Mouse (Mus musculus) limb, embryonic 14.5 days (tissue): ENCODE results near the gene Selenoo. TPM values are rescaled to one million over a fixed set of nuclear protein-coding genes. Genes with fewer than 3 reads are reported as not detected.

Source experiments
- ATAC-seq: fragments of 200-750 bp; cut with Nextera tagmentation; 2 replicates; pipeline ENCODE4 v1.8.0; 2017; ENCODE audit warnings: low read depth, moderate number of reproducible peaks, moderate TSS enrichment; ENCODE audit not compliant: low FRiP score
- DNase-seq: peaks from one replicate; pipeline ENCODE4 v3.0.0-alpha.2; 2015; ENCODE audit warnings: low spot score
- H3K27ac ChIP-seq: fragments of 300-500 bp; sonication (generic); replicated peaks from 2 replicates; pipeline ENCODE4 v1.5.1; 2014; ENCODE audit warnings: low read depth, mild to moderate bottlenecking, low read length, moderate library complexity, mixed read lengths
- H3K27me3 ChIP-seq: fragments of 300-500 bp; sonication (generic); 2 replicates; pipeline ENCODE4 v1.6.1; 2014; ENCODE audit warnings: low read length, mixed read lengths; ENCODE audit not compliant: control insufficient read depth, insufficient read depth
- H3K36me3 ChIP-seq: fragments of 300-500 bp; sonication (generic); 2 replicates; pipeline ENCODE4 v1.6.1; 2014; ENCODE audit warnings: mild to moderate bottlenecking, low read length, moderate library complexity, mixed read lengths; ENCODE audit not compliant: control insufficient read depth, insufficient read depth
- H3K4me1 ChIP-seq: fragments of 300-500 bp; sonication (generic); 2 replicates; pipeline ENCODE4 v1.6.1; 2014; ENCODE audit warnings: antibody characterized with exemption, low read length, mixed read lengths; ENCODE audit not compliant: control insufficient read depth, insufficient read depth
- H3K4me2 ChIP-seq: fragments of 300-500 bp; sonication (generic); replicated peaks from 2 replicates; pipeline ENCODE4 v1.6.1; 2014; ENCODE audit warnings: low read depth, mild to moderate bottlenecking, low read length, moderate library complexity; ENCODE audit not compliant: severe bottlenecking
- H3K4me3 ChIP-seq: fragments of 300-500 bp; sonication (generic); replicated peaks from 2 replicates; pipeline ENCODE4 v1.5.1; 2014; ENCODE audit warnings: low read length
- H3K9ac ChIP-seq: fragments of 300-500 bp; sonication (generic); 2 replicates; pipeline ENCODE4 v1.6.1; 2014; ENCODE audit warnings: mild to moderate bottlenecking, low read depth, low read length, moderate library complexity; ENCODE audit not compliant: severe bottlenecking
- H3K9me3 ChIP-seq: fragments of 300-500 bp; sonication (generic); 2 replicates; pipeline ENCODE4 v1.6.1; 2016; ENCODE audit warnings: low read length; ENCODE audit not compliant: control insufficient read depth
- POLR2A ChIP-seq: fragments of 200-500 bp; IDR thresholded peaks from 2 replicates; pipeline ENCODE4 v1.8.0; 2012; ENCODE audit warnings: inconsistent platforms, mild to moderate bottlenecking, moderate library complexity, borderline replicate concordance; ENCODE audit not compliant: insufficient read depth, insufficient read length; ENCODE audit errors: extremely low read depth
- WGBS: fragments of 180-500 bp; shearing (Covaris S2); extraction: QIAGEN DNeasy Blood & Tissue Kit; methylation state at CpG from one replicate; pipeline ENCODE4 v1.1.7; 2014; 5-methylcytosine and 5-hydroxymethylcytosine counted together
- polyA plus RNA-seq, 2 experiments: library from polyadenylated mRNA; depleted of rRNA in 1 of 2; stranded (reverse) in 1 of 2; unstranded in 1 of 2; fragments of >200 nt; fragmentation: Nextera tagmentation in 1 of 2; extraction: Ambion mirVana in 1 of 2; gene quantifications; 2 replicates each; pipeline versions ENCODE4 v1.2.1 to v1.2.3; 2012 to 2014

The Selenoo gene
- polyA plus RNA-seq, 2 experiments, result 20.6 to 32.7 TPM

GRCm38 (mm10) chr15:89070606-89071005 is 18.3 kb upstream of the Selenoo start:
- Histone ChIP-seq H3K4me2 (no peak overlapping the region), H3K36me3 (no peaks in the 10 kb centered on the region), H3K27me3 (peaks cover 27% of the 10 kb centered on the region), H3K4me1 (peaks cover 9% of the 10 kb centered on the region), H3K27ac (no peak overlapping the region), H3K9me3 (no peaks in the 10 kb centered on the region), H3K9ac (no peak overlapping the region), H3K4me3 (no peak overlapping the region)
- ATAC-seq (no peak), DNase-seq (no peak)
- WGBS, result 68% methylated on average over 24 of the region's 24 CpGs
- no peak for TF ChIP-seq POLR2A

GRCm38 (mm10) chr15:89073993-89074603 is 14.8 kb upstream of the Selenoo start:
- no peak for ATAC-seq
- H3K4me2 ChIP-seq, result no peak overlapping the region
- no peak overlapping the region for H3K27ac ChIP-seq
- 42% methylated on average over 10 of the region's 10 CpGs for WGBS
- no peak for DNase-seq
- H3K9ac ChIP-seq, result no peak overlapping the region
- H3K4me3 ChIP-seq, result no peak overlapping the region
- H3K27me3 ChIP-seq, result no peaks in the 10 kb centered on the region
- H3K36me3 ChIP-seq, result 0 out of 2 replicates have a peak, but pooled peaks cover 3% of the 10 kb centered on the region
- TF ChIP-seq POLR2A, result no peak
- H3K9me3 ChIP-seq, result no peaks in the 10 kb centered on the region
- peaks cover 28% of the 10 kb centered on the region for H3K4me1 ChIP-seq

GRCm38 (mm10) chr15:89074613-89075477 is 14.0 kb upstream of the Selenoo start, which contains the start of gene Trabd:
Trabd (plus strand) TSS chr15:89075124.
- H3K36me3 ChIP-seq, result peaks cover 6% of the 10 kb centered on the region; the same call in 1 of the 2 replicates
- no peak for ATAC-seq
- H3K9me3 ChIP-seq, result no peaks in the 10 kb centered on the region
- no peaks in the 10 kb centered on the region for H3K27me3 ChIP-seq
- H3K9ac ChIP-seq, result peak within 1 kb of the TSS; percentile 89
- 24% methylated on average over 11 of the region's 11 CpGs for WGBS
- H3K4me3 ChIP-seq, result peak within 1 kb of the TSS; percentile 80
- H3K4me1 ChIP-seq, result peaks cover 28% of the 10 kb centered on the region
- H3K27ac ChIP-seq, result peak within 1 kb of the TSS; percentile 76
- peak within 1 kb of the TSS; percentile 88 for H3K4me2 ChIP-seq
- no peak for TF ChIP-seq POLR2A
- DNase-seq, result no peak

GRCm38 (mm10) chr15:89075478-89076147 is 13.3 kb upstream of the Selenoo start:
- Histone ChIP-seq H3K4me3 (peak overlapping the region; percentile 80), H3K9me3 (no peaks in the 10 kb centered on the region), H3K27me3 (no peaks in the 10 kb centered on the region), H3K4me1 (peaks cover 28% of the 10 kb centered on the region), H3K4me2 (peak overlapping the region; percentile 88), H3K9ac (peak overlapping the region; percentile 89), H3K36me3 (peaks cover 9% of the 10 kb centered on the region; the same call in 1 of the 2 replicates), H3K27ac (peak overlapping the region; percentile 76)
- peak; percentile 52; the same call in 1 of the 2 replicates for TF ChIP-seq POLR2A
- ATAC-seq (peak; percentile 96), DNase-seq (peak; percentile 90)
- under 1% methylated on average over 31 of the region's 59 CpGs for WGBS

GRCm38 (mm10) chr15:89076156-89076731 is 12.6 kb upstream of the Selenoo start:
- Histone ChIP-seq H3K9ac (peak overlapping the region; percentile 89), H3K4me3 (peak overlapping the region; percentile 80), H3K27me3 (no peaks in the 10 kb centered on the region), H3K4me1 (peaks cover 28% of the 10 kb centered on the region), H3K27ac (peak overlapping the region; percentile 76), H3K4me2 (peak overlapping the region; percentile 88), H3K36me3 (peaks cover 15% of the 10 kb centered on the region), H3K9me3 (no peaks in the 10 kb centered on the region)
- ATAC-seq (peak; percentile 38; the same call in 1 of the 2 replicates), DNase-seq (no peak)
- no peak for TF ChIP-seq POLR2A
- 0% methylated on average over 17 of the region's 39 CpGs for WGBS
